Mouse (Mus musculus): ENCODE measurements around the gene Atf7ip. TPM values are rescaled to one million over a fixed set of nuclear protein-coding genes. Genes with fewer than 3 reads are reported as not detected.

Atf7ip gene
- polyA plus RNA-seq, 1 experiment from 2014 or later, result 18.0 TPM

DNA sequence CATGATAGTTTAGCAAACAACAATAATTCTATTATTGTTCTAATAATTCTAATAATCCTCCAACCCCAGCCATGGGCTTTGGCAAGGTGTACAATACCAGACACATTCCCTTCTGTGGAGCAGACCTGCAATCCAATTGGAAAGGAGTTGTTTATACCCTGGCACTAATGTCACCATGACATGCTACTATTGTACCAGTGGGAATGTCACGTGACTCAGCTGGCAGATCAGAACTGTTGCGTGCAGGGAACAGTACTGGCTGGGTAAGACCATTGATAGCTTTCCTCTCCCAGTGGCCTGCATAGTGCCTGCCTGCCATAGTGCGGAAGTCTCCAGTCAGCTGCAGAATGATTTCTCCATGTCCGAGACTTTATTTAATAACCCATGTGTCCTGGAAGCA lies 88.6 kb downstream of the Atf7ip start:
- H3K27ac ChIP-seq (ENCODE audit: low read length), result no peak overlapping the region
- no peak overlapping the region for H3K4me2 ChIP-seq (ENCODE audit: low read depth, low read length)
- H3K27me3 ChIP-seq (ENCODE audit: control insufficient read depth, insufficient read depth, low read depth, low read length), result no peaks in the 10 kb centered on the region
- no peaks in the 10 kb centered on the region for H3K4me1 ChIP-seq (ENCODE audit: control insufficient read depth, low read depth, low read length)
- ATAC-seq (ENCODE audit: low read depth), result no peak
- H3K9ac ChIP-seq (ENCODE audit: low read depth, low read length), result no peak overlapping the region
- no peak overlapping the region for H3K4me3 ChIP-seq (ENCODE audit: low read depth, low read length)
- peaks cover 57% of the 10 kb centered on the region for H3K36me3 ChIP-seq (ENCODE audit: control insufficient read depth, insufficient read depth)
- 92% methylated on average over 4 of the region's 4 CpGs for WGBS (ENCODE audit: insufficient replicate concordance)
- H3K9me3 ChIP-seq (replicated peaks; ENCODE audit: control insufficient read depth, low read length), result no peaks in the 10 kb centered on the region

DNA sequence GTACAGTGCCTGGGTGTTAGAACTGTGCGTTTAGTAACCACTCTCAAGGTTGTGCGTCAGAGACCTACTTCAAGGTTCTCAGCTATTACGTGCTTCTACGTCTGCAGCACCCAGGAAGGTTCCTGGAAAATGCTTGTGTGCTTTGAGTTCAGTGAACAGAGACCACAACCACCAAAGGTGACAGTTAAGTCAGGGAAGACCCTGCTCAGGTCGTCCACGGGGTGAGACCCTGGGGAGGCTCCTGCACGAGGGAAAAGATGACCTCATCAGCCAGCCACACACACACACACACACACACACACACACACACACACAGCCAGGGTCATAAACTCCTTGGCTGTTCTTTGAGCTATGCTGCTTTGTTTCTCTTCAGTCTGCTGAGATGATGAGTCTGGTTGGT lies 96.6 kb downstream of the Atf7ip start:
- Histone ChIP-seq H3K9me3 (replicated peaks; ENCODE audit: control insufficient read depth, low read length) (no peaks in the 10 kb centered on the region), H3K4me1 (ENCODE audit: control insufficient read depth, low read depth, low read length) (no peaks in the 10 kb centered on the region), H3K36me3 (ENCODE audit: control insufficient read depth, insufficient read depth) (peaks cover 78% of the 10 kb centered on the region), H3K4me2 (ENCODE audit: low read depth, low read length) (no peak overlapping the region), H3K4me3 (ENCODE audit: low read depth, low read length) (no peak overlapping the region), H3K27ac (ENCODE audit: low read length) (no peak overlapping the region), H3K9ac (ENCODE audit: low read depth, low read length) (no peak overlapping the region), H3K27me3 (ENCODE audit: control insufficient read depth, insufficient read depth, low read depth, low read length) (no peaks in the 10 kb centered on the region)
- ATAC-seq (ENCODE audit: low read depth), result no peak
- 93% methylated on average over 7 of the region's 7 CpGs for WGBS (ENCODE audit: insufficient replicate concordance)

DNA sequence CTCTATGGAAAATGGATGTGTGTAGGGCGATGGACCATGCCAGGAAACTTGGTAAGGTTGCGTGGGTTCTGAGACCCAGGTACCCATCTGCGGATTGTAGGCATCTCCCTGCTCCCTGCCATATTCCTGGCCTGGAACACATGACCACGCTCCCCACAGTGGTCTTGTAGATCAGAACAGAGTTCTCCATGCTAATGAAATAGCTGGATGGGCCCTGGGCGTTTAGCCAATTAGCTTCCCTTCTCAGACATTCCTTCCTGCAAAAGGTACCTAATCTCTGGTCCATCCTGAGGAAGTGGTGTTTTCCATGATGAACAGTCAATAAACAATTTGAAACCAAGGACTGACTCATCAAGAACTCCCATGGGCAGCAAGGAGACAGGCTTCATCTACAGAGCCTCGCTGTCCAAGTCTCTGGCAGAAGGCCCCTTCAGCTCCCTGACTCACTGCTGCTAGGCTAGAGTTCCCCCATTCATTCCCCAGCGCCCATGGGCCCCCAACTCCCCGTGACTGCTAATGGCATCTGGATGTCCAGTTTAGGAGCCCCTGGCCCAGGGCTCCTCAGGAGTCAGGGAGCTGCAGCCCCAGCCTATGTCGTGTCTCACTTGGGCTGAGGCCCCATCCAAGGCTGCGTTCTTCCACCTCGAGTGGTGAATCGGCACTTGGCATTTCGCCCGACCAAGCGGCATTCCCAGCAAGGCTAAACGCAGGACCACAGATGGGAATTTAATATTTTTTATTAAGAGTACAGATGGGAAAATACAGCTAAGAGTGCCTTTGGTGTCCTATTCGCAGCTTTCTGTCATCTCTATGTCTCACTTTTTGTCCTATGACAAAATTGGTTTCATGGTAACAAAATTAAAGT lies 105.6 kb downstream of the Atf7ip start:
- H3K9me3 ChIP-seq (replicated peaks; ENCODE audit: control insufficient read depth, low read length), result peaks cover 2% of the 10 kb centered on the region; the same call in 1 of the 2 replicates
- H3K27me3 ChIP-seq (ENCODE audit: control insufficient read depth, insufficient read depth, low read depth, low read length), result no peaks in the 10 kb centered on the region
- H3K27ac ChIP-seq (ENCODE audit: low read length), result no peak overlapping the region
- H3K36me3 ChIP-seq (ENCODE audit: control insufficient read depth, insufficient read depth), result peaks cover 37% of the 10 kb centered on the region
- no peak overlapping the region for H3K4me2 ChIP-seq (ENCODE audit: low read depth, low read length)
- no peak overlapping the region for H3K9ac ChIP-seq (ENCODE audit: low read depth, low read length)
- peak; percentile 41; the same call in 1 of the 2 replicates for ATAC-seq (ENCODE audit: low read depth)
- H3K4me1 ChIP-seq (ENCODE audit: control insufficient read depth, low read depth, low read length), result no peaks in the 10 kb centered on the region
- H3K4me3 ChIP-seq (ENCODE audit: low read depth, low read length), result no peak overlapping the region
- WGBS (ENCODE audit: insufficient replicate concordance), result 96% methylated on average over 17 of the region's 17 CpGs

DNA sequence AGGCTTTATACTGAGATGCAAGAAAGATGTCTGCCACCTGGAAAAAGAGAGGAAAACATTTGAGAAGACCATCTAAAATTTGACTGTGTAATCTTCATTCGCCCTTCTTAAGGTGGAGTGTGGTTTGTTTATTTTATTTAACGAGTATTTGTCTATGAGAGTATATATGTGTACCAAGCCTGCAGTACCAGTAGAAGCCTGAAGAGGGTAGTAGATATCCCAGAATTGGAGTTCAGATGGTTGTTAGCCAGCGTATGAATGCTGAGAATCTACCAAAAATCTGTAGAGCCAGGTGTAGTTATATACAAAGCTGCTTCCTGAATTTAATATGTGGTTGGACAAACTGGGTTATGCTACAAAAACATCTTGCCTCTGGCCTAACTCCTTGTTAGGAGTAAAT lies 106.3 kb downstream of the Atf7ip start:
- ATAC-seq (ENCODE audit: low read depth), result no peak
- Histone ChIP-seq H3K4me3 (ENCODE audit: low read depth, low read length) (no peak overlapping the region), H3K36me3 (ENCODE audit: control insufficient read depth, insufficient read depth) (peaks cover 34% of the 10 kb centered on the region), H3K9me3 (replicated peaks; ENCODE audit: control insufficient read depth, low read length) (peaks cover 2% of the 10 kb centered on the region; the same call in 1 of the 2 replicates), H3K4me1 (ENCODE audit: control insufficient read depth, low read depth, low read length) (no peaks in the 10 kb centered on the region), H3K27ac (ENCODE audit: low read length) (no peak overlapping the region), H3K9ac (ENCODE audit: low read depth, low read length) (no peak overlapping the region), H3K4me2 (ENCODE audit: low read depth, low read length) (no peak overlapping the region), H3K27me3 (ENCODE audit: control insufficient read depth, insufficient read depth, low read depth, low read length) (no peaks in the 10 kb centered on the region)
- WGBS (ENCODE audit: insufficient replicate concordance), result 86% methylated on average over 3 of the region's 3 CpGs

DNA sequence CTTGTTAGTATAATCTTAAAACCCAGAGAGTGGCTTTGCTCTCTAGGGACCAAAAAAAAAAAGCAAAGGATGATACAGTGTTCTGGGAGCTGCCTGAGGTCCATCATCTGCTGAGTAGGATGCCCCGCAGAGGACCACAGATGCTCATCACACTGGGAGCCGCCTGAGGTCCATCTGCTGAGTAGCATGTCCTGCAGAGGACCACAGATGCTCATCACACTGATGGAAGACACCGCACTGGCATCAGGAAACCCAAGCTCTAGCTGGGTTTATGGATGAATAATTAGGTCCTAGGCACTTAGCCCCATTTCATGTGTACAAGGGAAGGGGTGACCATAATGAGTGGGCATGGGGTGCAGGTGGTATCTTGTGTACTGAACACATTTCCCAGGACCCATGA lies 108.2 kb downstream of the Atf7ip start:
- Histone ChIP-seq H3K4me2 (ENCODE audit: low read depth, low read length) (no peak overlapping the region), H3K4me1 (ENCODE audit: control insufficient read depth, low read depth, low read length) (no peaks in the 10 kb centered on the region), H3K27ac (ENCODE audit: low read length) (no peak overlapping the region), H3K27me3 (ENCODE audit: control insufficient read depth, insufficient read depth, low read depth, low read length) (no peaks in the 10 kb centered on the region), H3K9me3 (replicated peaks; ENCODE audit: control insufficient read depth, low read length) (peaks cover 2% of the 10 kb centered on the region; the same call in 1 of the 2 replicates), H3K9ac (ENCODE audit: low read depth, low read length) (no peak overlapping the region), H3K4me3 (ENCODE audit: low read depth, low read length) (no peak overlapping the region), H3K36me3 (ENCODE audit: control insufficient read depth, insufficient read depth) (peaks cover 18% of the 10 kb centered on the region)
- 81% methylated on average over 3 of the region's 3 CpGs for WGBS (ENCODE audit: insufficient replicate concordance)
- no peak for ATAC-seq (ENCODE audit: low read depth)

DNA sequence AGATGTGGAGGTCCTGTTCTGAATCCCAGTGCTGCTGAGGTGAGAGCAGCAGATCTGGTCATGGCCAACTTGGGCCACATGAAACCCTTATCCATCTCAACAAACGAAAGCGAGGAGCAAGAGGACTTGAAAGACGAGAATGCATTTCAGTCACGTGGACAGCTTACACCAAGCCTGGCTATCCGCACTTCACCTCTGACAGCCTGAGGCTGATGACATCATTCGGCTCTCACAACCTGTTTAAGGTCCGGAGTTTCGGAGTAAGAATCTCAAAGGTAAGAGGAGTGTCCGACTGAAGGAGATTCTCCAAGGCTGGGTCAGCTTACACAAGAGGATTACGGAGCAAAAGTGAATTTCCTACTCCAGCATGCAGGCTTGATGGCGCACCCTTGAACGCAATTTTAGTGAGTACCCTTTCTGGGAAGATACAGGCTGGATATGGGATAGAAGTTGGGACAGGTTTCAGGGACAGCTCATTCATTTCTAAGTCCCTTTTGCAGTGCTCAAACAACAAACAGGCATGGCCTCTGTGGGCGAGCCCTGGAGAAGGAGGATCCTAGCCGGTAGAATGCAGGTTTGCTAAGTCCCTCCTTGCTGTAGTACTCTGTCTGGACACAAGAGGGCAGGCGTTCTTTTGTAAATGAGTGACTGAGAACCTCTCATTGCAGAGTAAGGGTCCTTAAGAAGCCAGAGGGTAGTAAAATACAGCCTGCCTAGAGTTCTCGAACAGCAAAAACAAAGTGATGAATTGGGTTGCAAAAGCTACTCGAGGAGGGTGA lies 114.6 kb downstream of the Atf7ip start:
- WGBS (ENCODE audit: insufficient replicate concordance), result 41% methylated on average over 17 of the region's 17 CpGs
- no peak overlapping the region for H3K4me2 ChIP-seq (ENCODE audit: low read depth, low read length)
- peak; percentile 24; the same call in 1 of the 2 replicates for ATAC-seq (ENCODE audit: low read depth)
- no peaks in the 10 kb centered on the region for H3K27me3 ChIP-seq (ENCODE audit: control insufficient read depth, insufficient read depth, low read depth, low read length)
- no peaks in the 10 kb centered on the region for H3K4me1 ChIP-seq (ENCODE audit: control insufficient read depth, low read depth, low read length)
- no peak overlapping the region for H3K4me3 ChIP-seq (ENCODE audit: low read depth, low read length)
- H3K9ac ChIP-seq (ENCODE audit: low read depth, low read length), result no peak overlapping the region
- no peaks in the 10 kb centered on the region for H3K36me3 ChIP-seq (ENCODE audit: control insufficient read depth, insufficient read depth)
- no peak overlapping the region for H3K27ac ChIP-seq (ENCODE audit: low read length)
- H3K9me3 ChIP-seq (replicated peaks; ENCODE audit: control insufficient read depth, low read length), result no peaks in the 10 kb centered on the region

DNA sequence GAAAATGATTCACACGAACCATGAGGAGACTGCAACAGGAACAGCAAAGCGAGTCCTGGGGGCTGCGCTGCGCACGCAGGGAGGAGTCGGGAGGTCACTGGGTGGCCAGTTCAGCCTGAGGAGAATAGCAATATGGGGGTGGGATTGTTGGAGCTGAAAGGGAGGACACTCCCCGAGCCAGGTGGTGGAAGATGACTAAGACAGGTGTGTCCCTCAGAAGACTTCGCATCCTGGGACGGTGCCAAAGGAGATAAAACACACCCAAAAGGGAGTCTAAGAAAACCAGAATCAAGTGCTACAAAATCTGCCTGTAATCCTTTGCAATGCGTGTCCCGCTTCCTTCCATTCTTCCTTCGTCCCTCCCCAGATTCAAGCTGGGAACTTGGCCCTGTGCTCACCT lies 119.5 kb downstream of the Atf7ip start:
- no peaks in the 10 kb centered on the region for H3K36me3 ChIP-seq (ENCODE audit: control insufficient read depth, insufficient read depth)
- H3K27ac ChIP-seq (ENCODE audit: low read length), result no peak overlapping the region
- no peaks in the 10 kb centered on the region for H3K9me3 ChIP-seq (replicated peaks; ENCODE audit: control insufficient read depth, low read length)
- no peak overlapping the region for H3K4me2 ChIP-seq (ENCODE audit: low read depth, low read length)
- no peak overlapping the region for H3K4me3 ChIP-seq (ENCODE audit: low read depth, low read length)
- no peak for ATAC-seq (ENCODE audit: low read depth)
- H3K4me1 ChIP-seq (ENCODE audit: control insufficient read depth, low read depth, low read length), result no peaks in the 10 kb centered on the region
- WGBS (ENCODE audit: insufficient replicate concordance), result 76% methylated on average over 12 of the region's 12 CpGs
- H3K9ac ChIP-seq (ENCODE audit: low read depth, low read length), result no peak overlapping the region
- no peaks in the 10 kb centered on the region for H3K27me3 ChIP-seq (ENCODE audit: control insufficient read depth, insufficient read depth, low read depth, low read length)

DNA sequence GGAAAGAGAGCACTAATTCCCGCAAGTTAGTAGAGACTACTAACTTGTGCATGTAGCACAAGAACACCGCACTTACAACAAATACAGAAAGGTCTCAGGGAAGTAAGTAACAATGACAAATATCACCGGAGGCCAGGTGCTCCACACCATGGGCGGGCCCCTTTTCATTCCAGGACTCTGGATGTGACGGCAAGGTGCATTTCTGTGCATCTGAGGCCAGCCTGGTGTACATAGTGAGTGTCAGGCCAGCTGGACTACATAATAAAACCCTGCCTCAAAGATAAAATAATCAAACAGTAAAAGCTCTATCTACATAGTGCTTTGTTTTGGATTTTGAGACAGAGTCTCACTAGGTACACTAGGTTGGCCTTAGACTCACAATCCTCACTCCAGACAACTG lies 123.7 kb downstream of the Atf7ip start:
- 78% methylated on average over 5 of the region's 5 CpGs for WGBS (ENCODE audit: insufficient replicate concordance)
- no peak overlapping the region for H3K27ac ChIP-seq (ENCODE audit: low read length)

DNA sequence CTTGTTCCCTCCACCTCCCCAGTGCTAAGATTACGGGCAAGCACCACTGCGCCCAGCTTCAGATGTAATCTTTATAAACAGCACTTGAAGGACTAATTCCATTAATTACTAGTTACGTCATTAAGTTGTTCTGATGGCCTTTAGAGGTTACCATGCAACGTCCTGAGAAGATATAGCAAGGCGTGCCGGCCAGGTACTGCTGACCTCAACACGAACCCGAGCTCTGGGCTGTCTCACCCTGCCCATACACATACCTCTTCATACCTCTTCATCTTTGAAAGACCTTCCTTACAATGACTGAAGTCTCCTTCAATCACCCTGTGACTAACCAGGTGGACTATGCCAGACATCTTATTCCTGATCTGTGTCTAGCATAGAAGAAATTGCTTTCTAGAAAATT lies 125.6 kb downstream of the Atf7ip start:
- ATAC-seq (ENCODE audit: low read depth), result no peak
- Histone ChIP-seq H3K36me3 (ENCODE audit: control insufficient read depth, insufficient read depth) (no peaks in the 10 kb centered on the region), H3K4me1 (ENCODE audit: control insufficient read depth, low read depth, low read length) (no peaks in the 10 kb centered on the region), H3K9ac (ENCODE audit: low read depth, low read length) (no peak overlapping the region), H3K4me3 (ENCODE audit: low read depth, low read length) (no peak overlapping the region), H3K4me2 (ENCODE audit: low read depth, low read length) (no peak overlapping the region), H3K9me3 (replicated peaks; ENCODE audit: control insufficient read depth, low read length) (no peaks in the 10 kb centered on the region), H3K27ac (ENCODE audit: low read length) (no peak overlapping the region), H3K27me3 (ENCODE audit: control insufficient read depth, insufficient read depth, low read depth, low read length) (no peaks in the 10 kb centered on the region)
- WGBS (ENCODE audit: insufficient replicate concordance), result 74% methylated on average over 8 of the region's 8 CpGs

More for the DNA sequence above, 123.7 kb downstream of the Atf7ip start:
- Histone ChIP-seq H3K27me3 (ENCODE audit: control insufficient read depth, insufficient read depth, low read depth, low read length) (no peaks in the 10 kb centered on the region), H3K4me1 (ENCODE audit: control insufficient read depth, low read depth, low read length) (no peaks in the 10 kb centered on the region), H3K9me3 (replicated peaks; ENCODE audit: control insufficient read depth, low read length) (no peaks in the 10 kb centered on the region), H3K36me3 (ENCODE audit: control insufficient read depth, insufficient read depth) (no peaks in the 10 kb centered on the region), H3K4me3 (ENCODE audit: low read depth, low read length) (no peak overlapping the region), H3K9ac (ENCODE audit: low read depth, low read length) (no peak overlapping the region), H3K4me2 (ENCODE audit: low read depth, low read length) (no peak overlapping the region)
- no peak for ATAC-seq (ENCODE audit: low read depth)

All from liver, embryonic 16.5 days (tissue).